Mouse (Mus musculus) regulatory T cell (primary cell): ENCODE data around the gene Hsd17b12.

Source experiments
- in situ Hi-C: fragments of 300-600 bp; cut with MboI, MseI; formaldehyde crosslinking; loops from one replicate; pipeline ENCODE4 v1.15.1; 2025; ENCODE audit warnings: high pct_unique_total_duplicates

Hsd17b12 gene

GRCm38 (mm10) chr2:94089901-94090300 lies 67.9 kb downstream of the Hsd17b12 start:
- in situ Hi-C loops: no loop called here

GRCm38 (mm10) chr2:94069482-94069881 lies 88.3 kb downstream of the Hsd17b12 start:
- in situ Hi-C loops: no loop called here

- in situ Hi-C loops: no loop called here
These were observed 91.1 kb downstream of the Hsd17b12 start for GRCm38 (mm10) chr2:94066540-94067135.

GRCm38 (mm10) chr2:94066120-94066519 lies 91.6 kb downstream of the Hsd17b12 start:
- in situ Hi-C loops: no loop called here

- in situ Hi-C loops: no loop called here
These were observed 95.0 kb downstream of the Hsd17b12 start for GRCm38 (mm10) chr2:94062791-94063190.

GRCm38 (mm10) chr2:94059459-94059858 lies 98.3 kb downstream of the Hsd17b12 start:
- in situ Hi-C loops: loop anchor here (10.0 kb wide), 1 partner anchor 185 kb away; no protein-coding TSS in a partner anchor

- in situ Hi-C loops: loop anchor here (10.0 kb wide), 1 partner anchor 190 kb away; no protein-coding TSS in a partner anchor
These were observed 103.0 kb downstream of the Hsd17b12 start for GRCm38 (mm10) chr2:94054813-94055212.

- in situ Hi-C loops: loop anchor here (10.0 kb wide), 1 partner anchor 193 kb away; no protein-coding TSS in a partner anchor
These were observed 105.8 kb downstream of the Hsd17b12 start for GRCm38 (mm10) chr2:94051952-94052351.

- in situ Hi-C loops: loop anchor here (10.0 kb wide), 1 partner anchor 194 kb away; no protein-coding TSS in a partner anchor
These were observed 106.9 kb downstream of the Hsd17b12 start for GRCm38 (mm10) chr2:94050901-94051300.

- in situ Hi-C loops: loop anchor here (10.0 kb wide), 1 partner anchor 195 kb away; no protein-coding TSS in a partner anchor
These were observed 108.1 kb downstream of the Hsd17b12 start for GRCm38 (mm10) chr2:94049471-94050176.

- in situ Hi-C loops: no loop called here
These were observed 108.9 kb downstream of the Hsd17b12 start for GRCm38 (mm10) chr2:94048733-94049470.

- in situ Hi-C loops: no loop called here
These were observed 109.5 kb downstream of the Hsd17b12 start for GRCm38 (mm10) chr2:94048271-94048670.

- in situ Hi-C loops: no loop called here
These were observed 112.2 kb downstream of the Hsd17b12 start for GRCm38 (mm10) chr2:94045411-94046090.

GRCm38 (mm10) chr2:94044174-94044573 lies 113.6 kb downstream of the Hsd17b12 start:
- in situ Hi-C loops: no loop called here

GRCm38 (mm10) chr2:94043662-94044061 lies 114.1 kb downstream of the Hsd17b12 start:
- in situ Hi-C loops: no loop called here

GRCm38 (mm10) chr2:94042461-94042860 lies 115.3 kb downstream of the Hsd17b12 start:
- in situ Hi-C loops: no loop called here

GRCm38 (mm10) chr2:94040391-94041125 lies 117.2 kb downstream of the Hsd17b12 start:
- in situ Hi-C loops: no loop called here

GRCm38 (mm10) chr2:94035428-94036331 lies 122.1 kb downstream of the Hsd17b12 start:
- in situ Hi-C loops: no loop called here

- in situ Hi-C loops: no loop called here
These were observed 127.2 kb downstream of the Hsd17b12 start for GRCm38 (mm10) chr2:94030602-94031001.

- in situ Hi-C loops: no loop called here
These were observed 133.1 kb downstream of the Hsd17b12 start for GRCm38 (mm10) chr2:94024637-94025036.
